Comparison of ENCODE assay signal across 14 mouse cellular contexts in genomic region chr5:149649499-149650178, GRCm38 (mm10). TPM values are rescaled to one million over a fixed set of nuclear protein-coding genes. Genes with fewer than 3 reads are reported as not detected.
DNase-seq lines count a peak whose midpoint lies in the region; ATAC-seq lines count a peak whose summit lies in the region.
"Had no signal": no experiment of that assay in that cellular context is flagged by ENCODE, and none has a peak within 500 bp of the region (broad histone marks: within the 10 kb centered on the region; RNA-seq: fewer than 3 reads in every experiment).

No protein-coding gene starts in this region.

- H3K4me2 ChIP-seq in liver, embryonic 15.5 days = peak overlapping the region; percentile 59
- H3K4me2 ChIP-seq: embryonic facial prominence, embryonic 12.5 days had no signal

- no peaks in the 10 kb centered on the region for H3K27me3 ChIP-seq in embryonic facial prominence, embryonic 10.5 days (replicated peaks; ENCODE audit: low read depth, poor library complexity, severe bottlenecking)
- no peaks in the 10 kb centered on the region for H3K27me3 ChIP-seq in liver, embryonic 15.5 days
- H3K27me3 ChIP-seq: embryonic facial prominence, embryonic 12.5 days had no signal

- H3K4me1 ChIP-seq in embryonic facial prominence, embryonic 10.5 days = peaks cover 6% of the 10 kb centered on the region
- H3K4me1 ChIP-seq in liver, embryonic 15.5 days (replicated peaks) = peaks cover 34% of the 10 kb centered on the region
- H3K4me1 ChIP-seq: embryonic facial prominence, embryonic 12.5 days had no signal

- peak; percentile 24; the same call in 1 of the 2 replicates for ATAC-seq in frontal cortex, adult (ENCODE audit: low TSS enrichment)
- ATAC-seq in liver, embryonic 15.5 days (ENCODE audit: insufficient read depth) = peak; percentile 50

- H3K36me3 ChIP-seq in embryonic facial prominence, embryonic 10.5 days (replicated peaks) = no peaks in the 10 kb centered on the region
- no peaks in the 10 kb centered on the region for H3K36me3 ChIP-seq in liver, embryonic 15.5 days (replicated peaks)
- H3K36me3 ChIP-seq: embryonic facial prominence, embryonic 12.5 days had no signal

- no peak for DNase-seq in frontal cortex, postnatal 25 days (ENCODE audit: low spot score in 2 of 2)
- DNase-seq in MEL-GATA-1-ER (ENCODE audit: extremely low read depth, low read depth) = peak; percentile 39
- DNase-seq in embryonic facial prominence, embryonic 10.5 days (ENCODE audit: low spot score) = no peak
- DNase-seq in ovary, postnatal 14 days (ENCODE audit: low spot score) = no peak
- no peak for DNase-seq in neural tube, embryonic 10.5 days (ENCODE audit: extremely low spot score, low spot score)
- DNase-seq in cerebellum, adult 9-10 months = no peak
- DNase-seq: cerebellum, postnatal 10 days; heart, adult 11 months; heart, postnatal 14 days had no signal

- no peaks in the 10 kb centered on the region for H3K9me3 ChIP-seq in embryonic facial prominence, embryonic 10.5 days
- no peaks in the 10 kb centered on the region for H3K9me3 ChIP-seq in liver, embryonic 15.5 days (replicated peaks)
- H3K9me3 ChIP-seq: embryonic facial prominence, embryonic 12.5 days had no signal

- WGBS in embryonic facial prominence, embryonic 10.5 days = 88% methylated on average over 14 of the region's 14 CpGs
- WGBS in liver, embryonic 15.5 days (ENCODE audit: insufficient replicate concordance) = 44% methylated on average over 14 of the region's 14 CpGs

- peak overlapping the region; percentile 40 for H3K27ac ChIP-seq in embryonic facial prominence, embryonic 10.5 days (replicated peaks)
- H3K27ac ChIP-seq in liver, embryonic 15.5 days (replicated peaks) = peak overlapping the region; percentile 88
- H3K27ac ChIP-seq: embryonic facial prominence, embryonic 12.5 days; kidney, postnatal 0 days had no signal

- H3K9ac ChIP-seq in liver, embryonic 15.5 days = peak overlapping the region; percentile 12; the same call in 1 of the 2 replicates
- H3K9ac ChIP-seq: embryonic facial prominence, embryonic 12.5 days had no signal

- H3K4me3 ChIP-seq in embryonic facial prominence, embryonic 10.5 days = no peak overlapping the region
- 0 out of 2 replicates have a peak overlapping the region, but pooled peaks have one; percentile 8 for H3K4me3 ChIP-seq in liver, embryonic 15.5 days (replicated peaks)
- H3K4me3 ChIP-seq: embryonic facial prominence, embryonic 12.5 days; myocyte had no signal

RNA-seq across cellular contexts. Expression of gene Hsph1, which starts 13.5 kb away (rescaled TPM):
- polyA plus RNA-seq in embryonic facial prominence, embryonic 10.5 days (2016; fragmentation: Nextera tagmentation; extraction: Ambion mirVana) = 125 and 140 TPM in 2 replicates
- 24.5 and 25.4 TPM in 2 replicates for polyA plus RNA-seq in liver, embryonic 15.5 days (2015; fragmentation: Nextera tagmentation; extraction: Ambion mirVana)

RNA-seq across cellular contexts. Expression of gene B3glct, which starts 28.4 kb away (rescaled TPM):
- polyA plus RNA-seq in embryonic facial prominence, embryonic 10.5 days (2016; fragmentation: Nextera tagmentation; extraction: Ambion mirVana) = 14.4 and 15.1 TPM in 2 replicates
- polyA plus RNA-seq in liver, embryonic 15.5 days (2015; fragmentation: Nextera tagmentation; extraction: Ambion mirVana) = 3.3 and 3.7 TPM in 2 replicates
